Mouse (Mus musculus): ENCODE data around the gene Golgb1. TPM values are rescaled to one million over a fixed set of nuclear protein-coding genes. Genes with fewer than 3 reads are reported as not detected.

Gene Golgb1
- total and polyA plus RNA-seq, 2 experiments from 2014 or later = 22.5 to 47.3 TPM

DNA sequence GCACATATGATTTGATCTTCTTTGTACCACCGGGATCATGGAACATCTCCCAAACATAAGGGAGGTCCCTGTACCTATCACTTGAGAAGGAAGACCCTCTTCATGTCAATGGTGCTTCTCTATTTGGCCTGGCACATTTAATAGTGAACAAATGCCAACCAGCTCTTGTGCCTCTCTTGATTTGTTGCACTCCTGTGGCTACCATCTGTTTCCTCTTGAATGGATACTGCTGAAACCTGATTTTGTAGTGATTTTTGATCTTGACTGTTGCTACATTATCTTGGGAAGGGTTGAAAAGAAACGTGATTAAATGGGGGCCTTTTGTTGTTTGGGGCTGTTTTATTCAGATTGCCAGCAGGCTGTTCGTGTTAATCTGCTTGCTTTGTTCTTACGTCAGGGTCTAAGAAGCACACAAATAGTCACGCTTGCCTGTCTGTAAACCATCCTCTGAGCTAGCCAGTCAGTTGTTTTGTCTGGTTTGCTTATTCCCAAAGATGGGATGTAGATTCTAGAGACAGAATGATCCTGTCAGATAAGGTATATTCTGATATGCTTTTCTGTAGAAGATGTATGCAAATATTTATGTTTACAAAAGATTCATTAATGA is 7.9 kb downstream of the Golgb1 start:
- no peak overlapping the region for H3K4me3 ChIP-seq (ENCODE audit: low read depth, low read length)
- H3K9me3 ChIP-seq (replicated peaks; ENCODE audit: control insufficient read depth, low read length) = no peaks in the 10 kb centered on the region
- H3K27me3 ChIP-seq (ENCODE audit: control insufficient read depth, insufficient read depth, low read length) = no peaks in the 10 kb centered on the region
- H3K36me3 ChIP-seq (replicated peaks; ENCODE audit: control insufficient read depth, insufficient read depth, low read length) = peaks cover 13% of the 10 kb centered on the region; the same call in 1 of the 2 replicates
- H3K27ac ChIP-seq (ENCODE audit: low read depth) = no peak overlapping the region
- no peaks in the 10 kb centered on the region for H3K4me1 ChIP-seq (ENCODE audit: control insufficient read depth, insufficient read depth)
- ATAC-seq (ENCODE audit: insufficient read depth, low read depth) = no peak
- 70% methylated on average over 5 of the region's 5 CpGs for WGBS
- H3K4me2 ChIP-seq (ENCODE audit: low read depth, low read length) = no peak overlapping the region
- no peak overlapping the region for H3K9ac ChIP-seq (replicated peaks; ENCODE audit: low read depth, low read length)
- TF ChIP-seq CTCF (IDR thresholded peaks at IDR 0.05; ENCODE audit: low read depth) = no peak
- no peak for TF ChIP-seq EP300 (IDR thresholded peaks at IDR 0.05; ENCODE audit: low read depth)
- no peak for DNase-seq (ENCODE audit: low spot score)

- DNase-seq (ENCODE audit: low spot score) (no peak), ATAC-seq (ENCODE audit: insufficient read depth, low read depth) (no peak)
- H3K27me3 ChIP-seq (ENCODE audit: control insufficient read depth, insufficient read depth, low read length) = no peaks in the 10 kb centered on the region
Observed at GRCm38 (mm10) chr16:36884881-36885280, 9.9 kb downstream of the Golgb1 start.

GRCm38 (mm10) chr16:36885912-36886311 is 11.0 kb downstream of the Golgb1 start:
- Histone ChIP-seq H3K27me3 (ENCODE audit: control insufficient read depth, insufficient read depth, low read length) (no peaks in the 10 kb centered on the region), H3K36me3 (replicated peaks; ENCODE audit: control insufficient read depth, insufficient read depth, low read length) (peaks cover 39% of the 10 kb centered on the region), H3K27ac (ENCODE audit: low read depth) (no peak overlapping the region), H3K4me3 (ENCODE audit: low read depth, low read length) (no peak overlapping the region), H3K9ac (replicated peaks; ENCODE audit: low read depth, low read length) (no peak overlapping the region), H3K4me2 (ENCODE audit: low read depth, low read length) (no peak overlapping the region), H3K9me3 (replicated peaks; ENCODE audit: control insufficient read depth, low read length) (no peaks in the 10 kb centered on the region), H3K4me1 (ENCODE audit: control insufficient read depth, insufficient read depth) (no peaks in the 10 kb centered on the region)
- no peak for DNase-seq (ENCODE audit: low spot score)
- WGBS = 84% methylated on average over 11 of the region's 11 CpGs
- no peak for ATAC-seq (ENCODE audit: insufficient read depth, low read depth)
- TF ChIP-seq CTCF (IDR thresholded peaks at IDR 0.05; ENCODE audit: low read depth) (no peak), EP300 (IDR thresholded peaks at IDR 0.05; ENCODE audit: low read depth) (no peak)

More at GRCm38 (mm10) chr16:36884881-36885280, 9.9 kb downstream of the Golgb1 start:
- H3K9ac ChIP-seq (replicated peaks; ENCODE audit: low read depth, low read length) = no peak overlapping the region
- H3K4me2 ChIP-seq (ENCODE audit: low read depth, low read length) = no peak overlapping the region
- no peak overlapping the region for H3K4me3 ChIP-seq (ENCODE audit: low read depth, low read length)
- no peaks in the 10 kb centered on the region for H3K4me1 ChIP-seq (ENCODE audit: control insufficient read depth, insufficient read depth)
- peak; percentile 56 for TF ChIP-seq CTCF (IDR thresholded peaks at IDR 0.05; ENCODE audit: low read depth)
- no peak for TF ChIP-seq EP300 (IDR thresholded peaks at IDR 0.05; ENCODE audit: low read depth)
- WGBS = 85% methylated on average over 4 of the region's 4 CpGs
- no peak overlapping the region for H3K27ac ChIP-seq (ENCODE audit: low read depth)
- H3K36me3 ChIP-seq (replicated peaks; ENCODE audit: control insufficient read depth, insufficient read depth, low read length) = peaks cover 31% of the 10 kb centered on the region
- H3K9me3 ChIP-seq (replicated peaks; ENCODE audit: control insufficient read depth, low read length) = no peaks in the 10 kb centered on the region

GRCm38 (mm10) chr16:36887546-36887945 is 12.6 kb downstream of the Golgb1 start:
- WGBS = 64% methylated on average over 5 of the region's 5 CpGs
- no peak for ATAC-seq (ENCODE audit: insufficient read depth, low read depth)
- Histone ChIP-seq H3K4me3 (ENCODE audit: low read depth, low read length) (no peak overlapping the region), H3K9me3 (replicated peaks; ENCODE audit: control insufficient read depth, low read length) (no peaks in the 10 kb centered on the region), H3K4me2 (ENCODE audit: low read depth, low read length) (no peak overlapping the region), H3K27me3 (ENCODE audit: control insufficient read depth, insufficient read depth, low read length) (no peaks in the 10 kb centered on the region), H3K27ac (ENCODE audit: low read depth) (no peak overlapping the region), H3K36me3 (replicated peaks; ENCODE audit: control insufficient read depth, insufficient read depth, low read length) (peaks cover 54% of the 10 kb centered on the region), H3K9ac (replicated peaks; ENCODE audit: low read depth, low read length) (no peak overlapping the region), H3K4me1 (ENCODE audit: control insufficient read depth, insufficient read depth) (no peaks in the 10 kb centered on the region)
- TF ChIP-seq CTCF (IDR thresholded peaks at IDR 0.05; ENCODE audit: low read depth) (no peak), EP300 (IDR thresholded peaks at IDR 0.05; ENCODE audit: low read depth) (no peak)
- DNase-seq (ENCODE audit: low spot score) = no peak

GRCm38 (mm10) chr16:36890559-36890958 is 15.6 kb downstream of the Golgb1 start:
- WGBS = 79% methylated on average over 3 of the region's 3 CpGs
- Histone ChIP-seq H3K4me3 (ENCODE audit: low read depth, low read length) (no peak overlapping the region), H3K4me2 (ENCODE audit: low read depth, low read length) (no peak overlapping the region), H3K4me1 (ENCODE audit: control insufficient read depth, insufficient read depth) (no peaks in the 10 kb centered on the region), H3K36me3 (replicated peaks; ENCODE audit: control insufficient read depth, insufficient read depth, low read length) (peaks cover 82% of the 10 kb centered on the region), H3K9me3 (replicated peaks; ENCODE audit: control insufficient read depth, low read length) (no peaks in the 10 kb centered on the region), H3K27ac (ENCODE audit: low read depth) (no peak overlapping the region), H3K9ac (replicated peaks; ENCODE audit: low read depth, low read length) (no peak overlapping the region), H3K27me3 (ENCODE audit: control insufficient read depth, insufficient read depth, low read length) (no peaks in the 10 kb centered on the region)
- TF ChIP-seq EP300 (IDR thresholded peaks at IDR 0.05; ENCODE audit: low read depth) (no peak), CTCF (IDR thresholded peaks at IDR 0.05; ENCODE audit: low read depth) (no peak)
- DNase-seq (ENCODE audit: low spot score) (no peak), ATAC-seq (ENCODE audit: insufficient read depth, low read depth) (no peak)

DNA sequence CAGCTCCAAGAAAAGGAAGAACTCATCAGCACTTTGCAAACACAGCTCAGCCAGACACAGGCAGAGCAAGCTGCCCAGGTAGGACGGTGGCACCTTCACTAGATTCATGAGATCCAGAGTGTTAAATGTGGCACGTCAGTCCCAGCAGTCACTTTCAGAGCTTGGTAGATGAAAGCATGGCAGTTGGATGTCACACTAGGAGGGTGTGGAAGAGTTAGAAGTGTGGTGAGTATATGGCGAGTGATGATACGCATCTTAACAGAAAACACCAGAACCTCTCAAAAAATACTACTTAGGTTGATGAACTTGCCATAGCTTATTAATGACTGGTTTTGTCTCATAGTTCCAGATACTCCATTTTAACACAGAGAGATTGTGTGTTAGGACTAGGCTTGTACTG is 16.5 kb downstream of the Golgb1 start:
- Histone ChIP-seq H3K27me3 (ENCODE audit: control insufficient read depth, insufficient read depth, low read length) (no peaks in the 10 kb centered on the region), H3K4me2 (ENCODE audit: low read depth, low read length) (no peak overlapping the region), H3K4me1 (ENCODE audit: control insufficient read depth, insufficient read depth) (no peaks in the 10 kb centered on the region), H3K9ac (replicated peaks; ENCODE audit: low read depth, low read length) (no peak overlapping the region), H3K27ac (ENCODE audit: low read depth) (no peak overlapping the region), H3K9me3 (replicated peaks; ENCODE audit: control insufficient read depth, low read length) (no peaks in the 10 kb centered on the region), H3K4me3 (ENCODE audit: low read depth, low read length) (no peak overlapping the region), H3K36me3 (replicated peaks; ENCODE audit: control insufficient read depth, insufficient read depth, low read length) (peaks cover 84% of the 10 kb centered on the region)
- no peak for ATAC-seq (ENCODE audit: insufficient read depth, low read depth)
- 96% methylated on average over 4 of the region's 4 CpGs for WGBS
- no peak for TF ChIP-seq CTCF (IDR thresholded peaks at IDR 0.05; ENCODE audit: low read depth)
- no peak for TF ChIP-seq EP300 (IDR thresholded peaks at IDR 0.05; ENCODE audit: low read depth)
- DNase-seq (ENCODE audit: low spot score) = no peak

All from heart, postnatal 0 days (tissue).